Mouse (Mus musculus): ENCODE data around the gene Nfyc.

Gene Nfyc

DNA sequence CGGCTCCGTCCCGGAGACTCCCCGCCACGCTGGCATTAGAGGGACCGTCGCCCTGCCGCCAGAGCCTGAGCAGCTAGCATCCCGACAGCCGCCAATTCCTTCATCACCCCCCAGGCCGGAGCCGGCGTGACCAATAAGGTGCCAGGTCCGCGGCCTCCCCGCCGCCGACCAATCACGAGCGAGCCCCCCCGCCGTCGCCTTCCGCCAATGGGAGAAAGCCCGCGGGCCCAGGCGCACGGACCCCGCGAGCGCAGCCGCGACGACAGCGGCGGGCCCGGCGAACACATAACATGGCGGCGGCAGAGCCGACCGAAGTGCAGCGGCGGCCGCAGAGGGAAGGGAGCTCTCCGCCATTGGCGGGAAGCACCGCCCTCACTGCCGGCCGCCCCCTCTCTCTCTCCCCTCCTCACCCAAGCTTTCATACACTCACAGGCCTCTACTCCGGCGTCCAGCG is 6.2 kb downstream of the Nfyc start:
- peak; percentile 92 for DNase-seq (ENCODE audit: low read depth)

DNA sequence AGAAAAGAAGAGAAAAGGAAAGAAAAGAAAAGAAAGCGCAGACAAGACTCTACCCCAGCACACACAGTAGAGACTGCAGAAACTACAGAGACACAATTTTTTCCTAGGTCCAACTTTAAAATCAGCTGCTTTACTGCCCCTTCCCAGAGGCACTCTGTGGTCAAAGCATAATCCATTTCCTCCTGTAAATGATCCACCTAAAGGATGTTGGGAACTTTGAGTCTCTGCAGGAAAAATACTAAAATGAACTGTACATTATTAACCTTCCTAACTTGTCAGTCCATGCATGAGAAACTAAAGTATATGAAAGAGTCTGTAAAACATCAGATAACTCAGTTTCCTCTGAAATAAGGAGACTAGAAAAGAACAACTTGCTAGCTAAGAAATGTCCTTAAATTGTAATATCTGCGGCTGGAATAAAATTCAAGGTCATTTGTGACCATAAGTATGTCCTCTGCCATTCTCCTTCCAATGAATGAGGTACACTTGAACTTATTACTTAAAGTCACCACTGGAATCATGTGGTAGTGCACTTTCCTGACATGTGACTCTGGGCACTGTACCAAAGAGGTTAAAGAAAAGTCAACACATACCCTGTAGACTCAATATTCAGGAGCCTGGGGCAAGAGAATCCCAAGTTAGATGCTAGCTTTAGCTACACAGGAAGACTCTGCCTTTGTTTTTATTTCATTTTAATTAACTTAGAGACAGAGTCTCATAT is 9.0 kb downstream of the Nfyc start:
- DNase-seq (ENCODE audit: low read depth) = no peak

DNA sequence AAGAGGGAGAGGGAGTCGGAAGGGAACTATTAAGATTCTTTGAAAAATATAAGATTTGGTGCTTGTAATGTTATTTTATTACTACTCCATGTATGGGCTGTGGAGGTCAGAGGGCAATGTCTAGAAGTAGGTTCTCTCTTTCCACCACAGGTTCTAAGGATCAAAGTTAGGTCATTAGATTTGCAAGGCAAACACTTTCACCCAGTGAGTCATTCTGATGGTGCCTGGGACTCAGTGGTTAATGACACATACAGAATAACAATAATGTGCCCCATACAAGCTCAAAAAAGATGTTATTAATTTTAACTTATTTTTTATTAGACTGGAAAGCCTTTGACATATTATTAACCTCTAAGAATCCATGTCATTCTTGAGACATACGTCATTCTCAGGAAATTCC is 11.5 kb downstream of the Nfyc start:
- peak; percentile 59 for DNase-seq (ENCODE audit: low read depth)

DNA sequence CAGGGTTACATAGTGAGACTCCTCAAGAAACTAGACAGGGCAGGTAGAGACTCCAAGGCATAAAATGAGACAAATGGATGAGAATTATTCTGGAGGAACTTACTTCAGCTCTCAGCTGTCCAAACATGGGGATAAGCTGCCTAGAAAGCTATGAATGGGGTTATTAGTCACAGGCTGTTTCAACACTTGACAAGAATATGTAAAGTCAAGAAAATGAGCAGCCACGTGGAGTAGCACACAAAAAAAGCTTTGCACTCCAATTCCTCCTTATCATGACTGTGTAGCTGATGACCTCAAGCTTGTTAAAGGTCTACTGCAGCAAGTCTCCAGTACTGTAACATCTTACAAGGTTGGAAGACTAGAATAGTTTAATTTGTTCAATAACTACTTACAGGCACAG is 12.1 kb downstream of the Nfyc start:
- peak; percentile 67 for DNase-seq (ENCODE audit: low read depth)

DNA sequence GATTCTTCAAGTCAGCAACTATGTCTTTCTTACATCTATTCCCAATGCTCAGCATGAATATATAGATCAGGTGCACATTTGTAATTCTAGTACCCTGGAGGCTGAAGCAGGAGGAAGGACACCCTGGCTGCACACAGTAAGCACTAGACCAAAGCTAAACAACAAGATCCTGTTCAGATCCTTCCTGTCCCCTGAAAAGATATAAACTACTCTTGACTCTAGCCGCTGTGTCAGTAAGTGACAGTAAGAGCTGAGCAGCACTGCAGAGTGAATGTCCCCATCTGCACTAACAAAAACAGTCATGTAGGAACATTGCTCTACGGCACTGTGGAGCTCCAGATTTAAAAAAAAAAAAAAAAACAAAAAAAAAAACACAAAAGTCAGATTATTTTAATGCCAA is 13.4 kb downstream of the Nfyc start:
- DNase-seq (ENCODE audit: low read depth) = no peak

DNA sequence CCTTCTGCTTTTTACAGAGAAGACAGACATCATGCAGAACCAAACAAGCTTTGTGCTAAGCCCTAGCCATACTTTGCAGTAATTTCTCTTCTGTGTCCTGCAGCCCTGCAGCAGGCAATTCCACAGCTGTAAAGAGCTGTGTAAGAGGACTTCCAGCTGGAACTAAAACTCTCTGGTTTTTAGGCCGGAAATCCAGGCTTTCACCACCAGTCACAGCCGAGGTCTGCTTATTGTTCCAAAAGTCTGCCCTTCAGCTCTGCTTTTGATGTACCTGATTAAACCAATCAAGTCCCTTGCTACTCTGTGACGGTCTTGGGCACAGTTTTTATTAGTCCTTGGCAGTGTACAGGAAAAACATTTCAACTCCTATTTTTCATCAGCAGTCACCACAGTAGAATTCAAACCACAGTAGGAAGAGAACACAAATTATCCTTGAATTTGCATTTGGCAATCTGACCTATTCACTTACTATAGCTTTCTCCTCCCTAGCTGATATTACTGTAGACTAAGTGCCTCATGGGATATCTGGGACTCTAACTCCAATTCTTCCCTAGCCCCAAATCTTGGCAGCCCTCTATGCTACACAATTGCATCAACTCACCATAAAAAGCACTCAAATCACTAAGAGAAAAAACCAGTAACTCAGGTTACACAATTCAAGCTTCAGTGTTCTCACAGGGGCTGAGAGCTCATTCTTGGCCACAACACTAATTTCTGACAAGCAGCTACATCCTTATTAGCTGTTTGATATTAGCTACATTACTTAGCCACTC is 14.2 kb downstream of the Nfyc start:
- DNase-seq (ENCODE audit: low read depth) = peak; percentile 40

DNA sequence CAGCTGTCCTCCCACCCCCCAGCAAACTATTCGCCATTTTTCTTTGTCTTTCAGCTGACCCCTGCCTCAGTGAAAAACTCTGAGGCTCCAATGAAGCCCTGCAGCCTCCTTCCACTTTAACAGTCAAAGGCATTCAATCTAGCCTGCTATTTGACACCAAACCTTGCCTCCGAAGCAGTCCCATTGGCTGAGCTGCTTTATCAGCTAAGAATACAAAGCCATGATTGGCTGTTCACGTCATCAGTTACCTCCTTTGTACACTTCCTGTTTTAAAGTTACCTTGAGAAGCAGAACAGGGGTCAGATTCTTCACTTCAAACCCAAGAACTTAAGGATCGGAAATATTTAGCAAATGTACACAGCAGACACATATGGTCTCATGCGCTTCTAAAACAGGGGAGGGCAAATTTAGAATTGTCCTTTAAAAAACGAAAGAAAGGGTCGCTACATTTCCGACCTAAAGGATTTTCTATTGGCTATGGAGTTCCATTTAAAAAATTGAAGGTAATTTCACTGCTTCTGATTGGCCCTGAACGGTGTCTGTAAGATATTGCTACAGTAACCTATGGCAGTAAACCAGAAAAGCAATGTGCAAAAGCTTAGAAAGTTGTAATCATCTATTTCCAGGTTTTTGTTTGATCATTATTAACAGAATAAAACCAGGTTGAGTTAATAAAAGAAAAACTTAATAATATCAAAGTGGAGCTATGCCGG is 15.6 kb downstream of the Nfyc start:
- peak; percentile 98 for DNase-seq (ENCODE audit: low read depth)

DNA sequence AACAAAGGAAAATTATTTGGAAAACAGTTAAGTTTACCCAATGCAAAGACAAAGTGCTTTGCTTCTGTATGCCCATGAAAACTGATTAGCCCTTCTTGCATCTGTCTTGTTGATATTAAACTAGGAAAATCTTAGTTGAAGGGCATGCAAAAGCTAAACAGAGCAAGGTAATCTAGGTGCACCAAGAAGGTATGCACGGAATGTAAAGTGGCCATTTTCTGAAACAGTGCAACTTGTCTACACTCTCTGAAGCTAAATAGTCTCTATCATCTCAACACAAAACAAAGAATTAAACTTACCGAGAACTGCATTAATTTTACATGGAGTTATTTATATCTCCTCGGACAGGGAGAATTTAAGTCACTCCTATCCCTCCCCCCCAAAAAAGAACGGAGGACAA is 16.2 kb downstream of the Nfyc start:
- no peak for DNase-seq (ENCODE audit: low read depth)

DNA sequence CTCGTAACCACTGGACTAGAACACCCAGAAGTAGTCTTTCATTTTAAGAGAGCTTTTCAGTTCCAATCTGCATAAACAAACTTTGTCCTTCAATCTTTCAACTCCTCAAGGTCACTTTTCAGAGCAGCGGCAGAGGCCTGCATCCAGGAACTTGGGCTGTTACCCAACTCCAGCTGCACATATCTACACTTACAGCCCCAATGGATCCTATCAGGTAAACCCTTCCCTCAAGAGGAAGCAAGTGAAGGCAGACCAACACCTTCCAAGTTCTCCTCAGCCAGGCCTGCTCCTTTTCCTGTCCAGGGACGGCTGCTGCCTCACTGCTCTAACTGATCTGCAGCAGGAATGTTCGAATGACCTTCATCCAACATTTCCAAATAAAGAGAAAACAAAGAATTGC is 17.2 kb downstream of the Nfyc start:
- peak; percentile 38 for DNase-seq (ENCODE audit: low read depth)

DNA sequence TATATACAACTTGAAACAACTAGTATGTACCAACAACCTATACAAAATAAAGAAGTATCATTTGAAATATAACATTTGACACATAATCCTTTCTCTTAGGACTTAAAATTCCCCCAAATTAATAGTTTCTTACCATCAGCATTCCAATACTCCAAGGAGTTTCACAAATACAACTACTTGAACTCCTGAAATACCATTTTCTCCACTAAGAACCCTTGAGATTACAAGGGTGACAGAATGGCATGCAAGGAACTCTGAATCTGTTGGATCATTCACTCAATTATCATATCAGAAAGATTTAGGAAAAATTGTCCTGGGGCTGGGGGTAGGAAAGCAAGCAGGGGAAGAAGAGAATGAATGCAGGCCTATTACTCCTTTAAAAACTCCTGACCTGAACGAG is 17.6 kb downstream of the Nfyc start:
- DNase-seq (ENCODE audit: low read depth) = no peak

DNA sequence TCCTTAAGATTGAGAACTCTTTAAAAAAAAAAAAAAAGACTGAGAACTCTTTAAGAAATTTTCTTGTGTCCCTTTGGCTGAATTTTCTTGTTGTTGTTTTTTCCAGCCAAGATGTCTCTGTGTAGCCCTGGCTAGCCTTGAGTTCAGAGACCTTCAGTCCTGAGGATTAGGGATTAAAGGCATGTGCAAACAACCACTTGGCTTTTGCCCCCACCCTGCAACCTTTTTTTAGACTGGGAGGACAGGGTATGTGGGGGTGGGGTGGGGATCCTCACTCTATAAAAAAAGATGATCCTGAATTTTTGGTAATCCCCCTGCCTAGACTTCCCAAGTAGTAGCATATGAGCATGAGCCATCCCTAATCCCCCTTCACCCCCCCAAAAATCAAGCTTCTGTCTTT is 25.6 kb downstream of the Nfyc start:
- DNase-seq (ENCODE audit: low read depth) = no peak

DNA sequence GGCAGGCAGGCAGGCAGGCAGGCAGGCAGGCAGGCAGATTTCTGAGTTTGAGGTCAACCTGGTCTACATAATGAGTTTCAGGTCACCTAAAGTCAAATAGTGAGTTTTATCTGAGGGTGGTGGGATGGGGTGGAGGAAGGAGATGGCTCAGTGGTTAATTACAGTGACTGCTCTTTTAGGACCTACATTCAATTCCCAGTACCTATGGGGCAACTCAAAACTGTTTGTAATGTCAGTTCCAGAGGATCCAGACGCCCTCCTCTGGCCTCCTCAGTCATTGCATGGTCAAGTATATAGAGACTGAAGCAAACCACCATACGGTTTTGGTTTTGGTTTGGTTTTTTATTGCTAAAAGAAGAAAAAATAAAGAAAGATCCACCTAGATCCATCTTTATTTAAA is 29.9 kb downstream of the Nfyc start:
- peak; percentile 56 for DNase-seq (ENCODE audit: low read depth)

DNA sequence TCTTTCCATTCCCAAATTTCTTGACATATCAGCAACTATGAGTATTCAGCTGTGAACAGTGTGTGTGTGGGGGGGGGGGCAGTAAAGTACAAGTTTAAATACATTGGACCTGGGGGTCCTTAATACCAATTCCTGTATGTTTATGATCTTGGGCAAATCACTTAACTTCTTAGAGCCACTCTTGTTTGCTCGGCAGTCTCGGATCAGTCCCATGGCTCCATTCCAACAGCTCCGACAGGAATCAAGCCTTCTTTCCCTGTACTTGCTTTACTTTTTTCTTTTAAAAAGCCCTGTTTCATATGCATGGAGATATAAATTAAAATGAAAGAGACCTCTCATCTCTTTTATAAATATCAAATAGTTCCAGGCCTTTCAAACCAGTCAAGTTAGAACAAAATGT is 30.7 kb downstream of the Nfyc start:
- no peak for DNase-seq (ENCODE audit: low read depth)

DNA sequence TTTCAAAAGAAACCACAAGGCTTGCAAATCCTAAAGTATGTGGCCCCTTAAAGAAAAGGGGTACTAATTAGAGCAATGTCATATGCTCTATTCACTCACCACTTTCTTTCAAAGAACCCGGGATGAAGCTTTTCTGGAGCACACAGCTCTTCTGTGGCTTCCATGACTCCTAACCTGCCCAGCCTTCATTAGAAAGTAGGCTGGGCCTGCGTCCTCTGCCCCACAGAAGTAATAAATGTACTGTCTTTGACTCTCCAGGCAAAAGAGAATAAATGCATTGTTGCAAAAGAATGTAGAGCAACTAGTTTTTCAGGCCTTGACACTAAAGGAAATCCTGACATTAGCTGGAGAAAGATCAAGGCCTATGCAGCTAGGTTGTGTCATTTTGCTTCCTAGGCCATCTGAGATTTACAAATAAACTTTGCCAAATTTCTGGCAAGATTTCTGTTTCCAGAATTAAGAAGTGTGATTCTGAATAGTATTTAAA is 31.6 kb downstream of the Nfyc start:
- no peak for DNase-seq (ENCODE audit: low read depth)

DNA sequence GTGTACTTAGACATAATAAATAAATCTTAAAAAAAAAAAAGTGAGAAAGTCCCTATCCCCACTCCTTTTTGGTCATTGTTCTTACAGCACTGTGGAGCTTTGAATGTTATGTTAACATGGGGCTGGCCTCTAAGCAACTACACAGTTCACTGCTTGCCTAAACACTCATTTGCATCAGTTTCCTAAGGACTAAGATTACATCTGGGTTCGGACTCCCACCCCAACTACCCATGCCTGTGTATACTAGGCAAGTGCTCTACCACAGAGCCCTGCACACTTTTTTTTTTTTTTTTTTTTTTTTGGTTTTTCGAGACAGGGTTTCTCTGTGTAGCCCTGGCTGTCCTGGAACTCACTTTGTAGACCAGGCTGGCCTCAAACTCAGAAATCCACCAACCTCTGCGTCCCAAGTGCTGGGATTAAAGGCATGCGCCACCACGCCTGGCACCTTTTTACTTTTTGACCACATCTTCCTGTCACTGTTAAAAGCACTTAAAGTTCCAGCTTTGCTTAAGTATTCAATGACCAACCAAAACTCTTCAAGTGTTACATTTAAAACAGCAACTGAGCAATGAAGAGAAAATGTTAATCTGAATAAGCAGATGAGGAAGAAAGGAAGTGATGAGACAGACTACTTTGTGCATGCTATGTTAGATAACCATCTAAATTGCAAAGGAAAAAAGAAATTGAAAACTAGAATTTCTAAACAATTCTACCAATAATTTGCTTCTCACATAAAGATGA is 33.2 kb downstream of the Nfyc start:
- DNase-seq (ENCODE audit: low read depth) = peak; percentile 59

DNA sequence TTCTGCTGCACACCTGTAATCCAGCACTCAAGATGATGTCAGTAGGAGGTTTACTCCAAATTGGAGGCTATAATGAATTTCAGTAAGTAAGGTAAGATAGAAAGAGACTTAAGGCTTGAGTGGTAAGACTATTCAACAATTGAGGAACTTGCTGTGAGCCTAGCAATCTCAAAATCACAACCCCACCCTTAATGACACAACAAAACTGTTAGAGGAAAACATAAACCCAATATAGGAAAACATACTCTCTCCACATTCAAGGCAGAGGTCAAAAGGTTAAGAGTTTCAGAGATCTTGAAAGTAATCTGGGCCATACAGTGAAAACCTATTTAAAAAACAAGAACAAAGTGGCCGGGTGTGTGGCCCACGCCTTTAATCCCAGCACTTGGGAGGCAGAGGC is 34.7 kb downstream of the Nfyc start:
- DNase-seq (ENCODE audit: low read depth) = peak; percentile 46

DNA sequence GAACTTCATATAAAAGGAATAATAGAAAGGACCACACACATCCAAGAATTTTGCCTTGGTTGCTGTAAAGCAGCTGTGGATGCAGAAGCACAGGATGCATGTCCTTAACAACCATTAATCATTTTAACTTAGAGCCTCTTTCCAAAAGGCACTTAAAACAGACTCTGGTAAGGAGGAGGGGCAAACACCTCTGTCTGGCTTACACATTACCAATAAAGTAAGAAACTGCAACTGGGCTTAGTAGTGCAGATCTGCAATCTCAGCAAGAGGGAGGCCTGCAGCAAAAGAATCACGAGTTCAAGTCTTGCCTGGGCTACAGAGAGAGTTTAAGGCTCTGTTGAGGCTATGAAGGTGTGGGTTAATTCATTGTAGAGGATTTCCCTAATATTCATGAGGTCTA is 35.7 kb downstream of the Nfyc start:
- DNase-seq (ENCODE audit: low read depth) = no peak

DNA sequence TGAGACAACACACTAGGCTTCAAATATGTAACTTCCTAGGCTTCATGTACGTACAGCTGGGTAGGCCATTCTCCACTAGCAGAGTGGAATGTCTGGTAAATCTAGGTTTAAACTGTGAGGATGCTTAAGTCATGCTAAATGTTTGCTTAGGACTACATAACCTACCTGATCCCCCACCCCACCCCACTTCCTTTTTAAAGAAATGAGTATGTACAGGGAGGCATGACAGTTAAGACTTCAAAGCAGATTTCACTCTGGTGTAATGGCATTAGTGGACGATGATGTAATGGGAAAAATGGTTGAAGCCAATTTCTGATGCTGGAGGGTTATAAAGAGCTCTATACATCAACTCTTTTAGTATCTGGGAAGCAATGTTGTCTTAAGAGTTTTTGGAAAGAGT is 38.5 kb downstream of the Nfyc start:
- DNase-seq (ENCODE audit: low read depth) = no peak

DNA sequence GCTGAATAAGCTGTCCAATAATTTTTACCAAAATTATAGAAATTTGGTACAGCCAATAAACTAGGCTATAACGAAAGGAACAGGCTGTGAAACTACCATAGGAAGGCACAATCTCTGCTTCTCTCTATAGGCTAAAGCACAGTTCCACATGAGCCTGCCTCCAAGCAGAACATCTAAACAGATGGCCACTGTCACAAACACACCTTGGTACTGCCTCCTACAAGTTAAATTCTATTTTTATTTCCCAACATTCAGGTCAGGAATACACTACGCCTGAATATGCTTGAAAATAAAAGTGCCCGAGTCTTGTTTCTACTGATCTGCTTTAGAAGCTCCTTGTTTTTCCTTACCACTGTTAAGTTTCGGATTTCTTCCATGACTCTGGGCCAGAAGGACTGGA is 41.3 kb downstream of the Nfyc start:
- no peak for DNase-seq (ENCODE audit: low read depth)

DNA sequence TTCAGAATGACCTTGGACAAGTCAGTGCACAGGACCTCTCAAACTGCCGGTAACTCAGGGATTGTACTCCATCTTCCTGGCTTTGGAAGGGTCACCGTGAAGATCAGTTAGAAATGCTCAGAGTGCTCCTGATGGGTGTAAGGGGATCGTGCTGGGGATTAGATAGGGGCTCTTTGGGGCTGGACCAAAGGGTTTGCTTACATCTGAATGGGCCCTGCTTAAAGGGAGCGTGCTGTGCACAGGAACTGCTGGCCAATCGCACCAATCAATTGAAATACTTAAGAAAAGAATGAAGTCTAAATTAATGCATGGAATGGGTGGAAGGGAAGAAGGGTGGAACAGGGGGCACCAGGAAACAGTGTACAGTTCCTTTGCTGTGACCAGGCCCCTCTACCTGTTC is 75.6 kb downstream of the Nfyc start:
- DNase-seq (ENCODE audit: low read depth) = no peak

DNA sequence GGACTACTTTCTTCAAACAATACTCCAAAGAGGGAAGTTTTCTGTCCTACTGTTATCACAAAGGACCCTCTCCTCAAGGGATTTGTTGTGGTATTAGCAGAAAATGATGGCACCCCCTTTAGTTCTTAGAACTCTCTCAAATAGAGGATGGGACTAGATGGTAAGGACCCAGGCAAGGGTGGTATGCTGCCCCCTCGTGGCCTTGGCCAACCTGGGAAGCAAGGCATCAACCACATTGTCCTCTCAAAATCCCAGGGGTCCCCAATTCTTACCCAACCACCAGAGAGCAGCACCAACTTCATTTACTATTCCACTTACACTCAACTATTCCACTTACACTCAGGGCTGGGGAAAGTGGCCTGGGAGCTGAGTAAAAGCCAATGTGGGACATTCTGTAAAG is 76.1 kb downstream of the Nfyc start:
- DNase-seq (ENCODE audit: low read depth) = peak; percentile 64

DNA sequence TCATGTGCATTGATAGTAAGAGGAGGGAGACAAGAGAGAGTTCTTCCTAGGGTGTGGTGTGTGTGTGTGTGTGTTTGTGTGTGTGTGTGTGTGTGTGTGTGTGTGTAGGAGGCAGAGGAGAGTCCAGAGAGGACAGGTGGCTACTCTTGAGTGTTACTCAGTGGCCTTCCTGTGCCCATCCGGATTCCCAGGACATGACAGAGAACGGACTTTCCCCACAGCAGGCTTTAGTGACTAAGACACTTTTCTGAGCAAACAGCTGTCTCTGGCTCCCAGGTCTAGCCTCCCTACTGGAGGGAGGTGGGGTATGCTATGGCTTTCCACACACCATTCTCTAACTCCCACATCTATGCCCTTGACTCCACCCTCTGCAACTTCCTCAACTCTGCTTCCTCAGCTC is 81.8 kb downstream of the Nfyc start:
- DNase-seq (ENCODE audit: low read depth) = no peak

All from 416B (cell line).